Mouse (Mus musculus) ES-E14 (cell line): ENCODE measurements around the gene Chmp3.

ENCODE experiments used
- HCFC1 ChIP-seq: IDR thresholded peaks from 2 replicates; pipeline ENCODE4 v1.6.1; 2012; ENCODE audit warnings: low read length, inconsistent platforms, borderline replicate concordance; ENCODE audit not compliant: insufficient read depth
- MAFK ChIP-seq: IDR thresholded peaks from 2 replicates; pipeline ENCODE4 v1.6.1; 2014; ENCODE audit warnings: mild to moderate bottlenecking, low read depth, low read length, inconsistent platforms; ENCODE audit not compliant: insufficient read depth
- ZC3H11A ChIP-seq: IDR thresholded peaks from 2 replicates; pipeline ENCODE4 v1.6.1; 2012; ENCODE audit warnings: low read depth, mild to moderate bottlenecking, inconsistent platforms, low read length, borderline replicate concordance
- ZNF384 ChIP-seq: IDR thresholded peaks from 2 replicates; pipeline ENCODE4 v1.6.1; 2012; ENCODE audit warnings: low read depth, low read length, inconsistent platforms

- no peak for TF ChIP-seq HCFC1
- no peak for TF ChIP-seq ZNF384
- no peak for TF ChIP-seq ZC3H11A
- no peak for TF ChIP-seq MAFK
Observed at GRCm38 (mm10) chr6:71525556-71525955, 18.0 kb upstream of the Chmp3 start.
